Mouse (Mus musculus) midbrain, postnatal 0 days (tissue): Measurements from ENCODE around the gene Pidd1. TPM values are rescaled to one million over a fixed set of nuclear protein-coding genes. Genes with fewer than 3 reads are reported as not detected.

ENCODE experiments used
- ATAC-seq: fragments of 200-750 bp; cut with Nextera tagmentation; 2 replicates; pipeline ENCODE4 v1.8.0; 2017; ENCODE audit warnings: moderate number of reproducible peaks, mild to moderate bottlenecking, moderate TSS enrichment, moderate library complexity; ENCODE audit not compliant: low FRiP score
- DNase-seq: peaks from one replicate; pipeline ENCODE4 v3.0.0-alpha.2; 2015; ENCODE audit warnings: low spot score
- H3K27ac ChIP-seq: fragments of 300-500 bp; sonication (generic); 2 replicates; pipeline ENCODE4 v1.5.1; 2014; ENCODE audit warnings: low read depth, mild to moderate bottlenecking, low read length, mixed read lengths
- H3K27me3 ChIP-seq: fragments of 300-500 bp; sonication (generic); 2 replicates; pipeline ENCODE4 v1.6.1; 2014; ENCODE audit warnings: low read length, control low read depth, mixed read lengths; ENCODE audit not compliant: insufficient read depth
- H3K36me3 ChIP-seq: fragments of 300-500 bp; sonication (generic); 2 replicates; pipeline ENCODE4 v1.6.1; 2014; ENCODE audit warnings: low read length, control low read depth, mixed read lengths; ENCODE audit not compliant: insufficient read depth
- H3K4me1 ChIP-seq: fragments of 300-500 bp; sonication (generic); 2 replicates; pipeline ENCODE4 v1.6.1; 2014; ENCODE audit warnings: mild to moderate bottlenecking, control low read depth, antibody characterized with exemption, low read length, mixed read lengths; ENCODE audit not compliant: insufficient read depth
- H3K4me2 ChIP-seq: fragments of 300-500 bp; sonication (generic); 2 replicates; pipeline ENCODE4 v1.6.1; 2014; ENCODE audit warnings: low read depth, mild to moderate bottlenecking, low read length, mixed read lengths; ENCODE audit not compliant: poor library complexity, severe bottlenecking
- H3K4me3 ChIP-seq: fragments of 300-500 bp; sonication (generic); 2 replicates; pipeline ENCODE4 v1.5.1; 2014; ENCODE audit warnings: low read depth, mild to moderate bottlenecking, low read length, moderate library complexity
- H3K9ac ChIP-seq: fragments of 300-500 bp; sonication (generic); replicated peaks from 2 replicates; pipeline ENCODE4 v1.6.1; 2014; ENCODE audit warnings: mild to moderate bottlenecking, low read length, moderate library complexity, mixed read lengths; ENCODE audit not compliant: poor library complexity, severe bottlenecking
- H3K9me3 ChIP-seq: fragments of 300-500 bp; sonication (generic); 2 replicates; pipeline ENCODE4 v1.6.1; 2016; ENCODE audit warnings: low read length, control low read depth
- CTCF ChIP-seq: IDR thresholded peaks from 2 replicates; pipeline ENCODE4 v1.5.1; 2016; ENCODE audit warnings: antibody characterized with exemption, mild to moderate bottlenecking
- WGBS: fragments of 180-500 bp; shearing (Covaris S2); extraction: QIAGEN DNeasy Blood & Tissue Kit; methylation state at CpG from one replicate; pipeline ENCODE4 v1.1.7; 2014; 5-methylcytosine and 5-hydroxymethylcytosine counted together
- polyA plus RNA-seq: library from polyadenylated mRNA; unstranded; fragments of >200 nt; fragmentation: Nextera tagmentation; extraction: Ambion mirVana; gene quantifications from 2 replicates; pipeline ENCODE4 v1.2.1, GENCODE M21; 2015
- total RNA-seq: library from RNA; depleted of rRNA; stranded (reverse); fragments of >200 nt; gene quantifications from 2 replicates; pipeline ENCODE4 v1.2.3, GENCODE M21; 2014

Pidd1 gene
- total and polyA plus RNA-seq, 2 experiments from 2014 or later, result 1.3 to 1.6 TPM

DNA sequence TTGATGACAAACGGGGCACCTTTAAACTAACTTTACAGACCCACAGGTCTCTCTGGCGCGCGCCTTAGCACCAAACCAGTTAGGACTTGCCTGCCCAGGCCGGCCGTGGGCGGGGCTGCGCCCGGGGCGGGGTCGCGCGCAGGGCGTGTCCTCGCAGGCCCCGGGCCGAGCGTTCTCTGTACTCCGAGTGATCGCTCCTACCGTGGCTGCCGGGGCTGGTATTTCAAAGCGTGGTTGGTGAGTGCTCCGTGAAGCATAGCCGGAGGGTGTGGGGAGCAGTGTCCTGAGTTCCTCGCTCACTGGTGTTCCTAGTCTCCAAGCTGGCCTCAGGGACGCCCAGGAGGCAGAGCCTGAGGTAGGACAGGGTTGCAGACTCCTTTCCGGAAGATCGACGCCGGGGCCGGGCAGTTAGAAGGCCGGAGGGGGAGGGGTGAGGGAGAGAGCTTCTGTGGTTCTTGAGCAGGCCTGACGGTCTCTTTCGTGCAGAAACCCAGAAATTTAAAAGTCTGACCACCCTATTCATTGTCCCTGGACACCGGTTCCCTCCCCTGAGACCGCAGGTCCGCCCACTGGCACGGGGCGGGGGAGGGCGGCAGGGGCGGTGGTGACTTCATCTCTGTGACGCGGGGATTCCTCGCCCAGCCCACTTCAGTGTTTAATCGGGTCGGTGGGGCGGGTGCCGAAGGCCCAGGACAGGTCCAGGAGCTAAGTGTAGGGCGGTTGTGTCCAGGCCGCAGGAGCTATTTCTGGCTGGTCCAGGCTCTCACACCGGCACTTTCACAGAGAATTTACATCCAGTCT, 23.6 kb upstream of the Pidd1 start, which contains the start of gene Cd151:
Gene Cd151, plus strand, starts transcription at position 163 of the 801 bp plus-strand sequence.
- H3K9ac ChIP-seq, result peak within 1 kb of the TSS; percentile 64
- H3K4me1 ChIP-seq, result peaks cover 26% of the 10 kb centered on the region
- TF ChIP-seq CTCF, result no peak
- peak; percentile 65 for DNase-seq
- ATAC-seq, result peak; percentile 45
- H3K4me2 ChIP-seq, result peak within 1 kb of the TSS; percentile 77
- H3K27ac ChIP-seq, result peak within 1 kb of the TSS; percentile 80
- H3K9me3 ChIP-seq, result no peaks in the 10 kb centered on the region
- H3K4me3 ChIP-seq, result peak within 1 kb of the TSS; percentile 49
- H3K27me3 ChIP-seq, result peaks cover 33% of the 10 kb centered on the region
- 2% methylated on average over 52 of the region's 52 CpGs for WGBS
- peaks cover 18% of the 10 kb centered on the region for H3K36me3 ChIP-seq

DNA sequence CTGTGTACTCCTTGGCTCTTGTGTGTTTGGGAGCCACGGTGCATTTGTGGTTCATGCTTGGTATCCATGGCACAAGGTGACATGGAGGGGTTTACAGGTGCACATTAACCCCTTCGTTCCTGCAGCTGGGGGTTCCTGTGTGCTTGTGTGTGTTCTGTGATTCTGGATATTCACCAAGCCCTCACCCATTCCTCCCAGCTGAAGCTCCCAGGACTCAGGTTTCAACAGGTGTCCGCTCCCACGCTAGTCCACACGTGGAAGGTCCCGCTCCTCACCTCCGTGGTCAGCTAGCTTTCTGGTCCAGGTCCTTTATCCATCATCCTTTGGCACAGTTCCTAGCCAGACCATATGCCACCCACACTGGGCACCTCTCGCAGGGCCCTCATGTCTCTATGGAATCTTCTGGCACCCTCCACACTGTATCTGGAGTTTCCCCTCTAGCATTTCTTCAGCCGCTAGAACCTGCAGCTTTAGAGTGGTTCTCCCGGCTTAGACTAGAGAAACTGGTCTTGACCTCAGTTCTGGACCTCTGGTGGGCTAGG, 22.9 kb upstream of the Pidd1 start:
- no peak for DNase-seq
- Histone ChIP-seq H3K36me3 (peaks cover 17% of the 10 kb centered on the region), H3K4me1 (peaks cover 30% of the 10 kb centered on the region), H3K4me3 (peak overlapping the region; percentile 49), H3K27me3 (peaks cover 39% of the 10 kb centered on the region), H3K4me2 (peak overlapping the region; percentile 77), H3K27ac (no peak overlapping the region), H3K9me3 (no peaks in the 10 kb centered on the region), H3K9ac (peak overlapping the region; percentile 64; the same call in 1 of the 2 replicates)
- no peak for ATAC-seq
- TF ChIP-seq CTCF, result no peak
- WGBS, result 67% methylated on average over 10 of the region's 10 CpGs

DNA sequence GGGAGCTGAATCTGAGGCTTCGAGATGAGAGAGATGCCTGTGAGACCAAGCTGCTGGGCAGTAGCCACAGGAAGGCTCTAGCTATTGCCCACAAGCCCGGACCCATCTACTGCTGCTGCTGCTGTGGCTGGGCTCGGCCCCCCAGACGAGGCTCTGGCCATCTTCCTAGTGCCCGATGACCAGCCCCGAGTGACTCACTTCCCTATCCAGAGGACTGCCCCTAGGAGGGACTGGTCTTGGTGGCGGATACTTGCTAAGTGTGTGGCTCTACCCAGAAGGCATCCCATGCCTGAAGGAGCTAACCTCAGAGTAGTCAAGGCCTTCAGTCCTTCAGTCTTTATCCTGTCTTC, 22.2 kb upstream of the Pidd1 start:
- Histone ChIP-seq H3K4me1 (peaks cover 32% of the 10 kb centered on the region), H3K27me3 (peaks cover 45% of the 10 kb centered on the region), H3K4me2 (no peak overlapping the region), H3K36me3 (peaks cover 11% of the 10 kb centered on the region), H3K4me3 (no peak overlapping the region), H3K9ac (no peak overlapping the region), H3K9me3 (no peaks in the 10 kb centered on the region), H3K27ac (no peak overlapping the region)
- DNase-seq (no peak), ATAC-seq (no peak)
- 78% methylated on average over 7 of the region's 7 CpGs for WGBS
- TF ChIP-seq CTCF, result no peak

DNA sequence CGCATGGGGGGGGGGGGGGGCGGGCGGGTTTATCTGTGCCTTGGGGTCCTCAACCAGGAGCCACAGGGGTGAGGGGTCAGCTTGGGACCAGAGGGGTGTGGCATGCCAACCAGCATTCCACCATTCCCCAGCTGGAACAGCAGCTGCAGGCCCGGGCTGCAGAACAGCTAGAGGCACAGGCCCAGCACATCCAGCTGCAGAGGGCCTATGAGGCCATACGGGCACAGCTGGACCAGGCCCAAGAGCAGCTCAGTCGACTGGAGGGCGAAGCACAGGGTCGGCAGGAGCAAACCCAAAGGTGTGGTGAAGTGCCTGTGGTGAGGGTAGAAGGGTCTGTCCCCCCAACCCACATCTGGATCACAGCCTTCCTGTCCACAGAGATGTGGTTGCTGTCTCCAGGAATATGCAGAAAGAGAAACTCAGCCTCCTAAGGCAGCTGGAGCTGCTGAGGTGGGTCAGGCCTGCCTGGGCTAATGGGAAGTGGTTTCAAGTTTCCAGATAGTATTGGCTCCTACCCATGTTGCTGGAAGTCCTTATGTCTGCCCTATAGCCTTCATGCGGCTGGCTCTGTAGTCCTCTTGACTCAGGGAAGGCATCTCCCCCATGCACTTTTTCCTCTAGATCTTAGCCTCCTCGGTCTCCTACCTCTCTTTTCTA, 21.7 kb upstream of the Pidd1 start:
- no peak for DNase-seq
- Histone ChIP-seq H3K4me2 (peak overlapping the region; percentile 28; the same call in 1 of the 2 replicates), H3K4me1 (peaks cover 32% of the 10 kb centered on the region), H3K4me3 (peak overlapping the region; percentile 20; the same call in 1 of the 2 replicates), H3K27me3 (peaks cover 50% of the 10 kb centered on the region), H3K36me3 (peaks cover 9% of the 10 kb centered on the region), H3K9ac (no peak overlapping the region), H3K27ac (no peak overlapping the region), H3K9me3 (no peaks in the 10 kb centered on the region)
- no peak for ATAC-seq
- TF ChIP-seq CTCF, result no peak
- WGBS, result 42% methylated on average over 9 of the region's 10 CpGs

DNA sequence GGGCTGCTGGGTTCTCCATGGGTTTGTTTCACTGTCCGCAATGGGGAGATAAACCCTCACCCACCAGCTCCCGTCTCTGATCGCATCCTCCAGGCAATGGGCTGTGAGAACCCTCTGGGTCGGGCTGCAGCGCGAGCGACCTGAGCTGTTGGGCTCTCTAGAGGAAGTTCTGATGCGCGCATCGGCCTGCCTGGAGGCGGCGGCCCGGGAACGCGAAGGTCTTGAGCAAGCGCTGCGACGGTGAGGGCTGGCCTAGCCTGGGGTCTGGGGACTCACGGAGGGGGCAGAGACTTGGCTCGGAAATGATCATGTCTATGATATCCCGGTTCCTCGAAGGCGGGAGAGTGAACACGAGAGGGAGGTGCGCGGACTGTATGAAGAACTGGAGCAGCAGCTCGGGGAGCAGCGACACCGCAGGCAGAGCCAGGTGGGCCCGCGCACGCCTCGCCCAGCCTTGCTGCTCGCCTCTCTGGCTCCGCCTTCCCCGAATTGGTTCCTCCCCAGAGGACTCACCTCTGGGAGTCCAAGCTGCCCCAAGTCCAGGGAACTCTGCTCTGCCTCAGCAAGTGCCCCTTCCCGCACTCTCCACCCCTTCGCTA, 20.9 kb upstream of the Pidd1 start:
- TF ChIP-seq CTCF, result no peak
- H3K4me1 ChIP-seq, result peaks cover 32% of the 10 kb centered on the region
- peaks cover 8% of the 10 kb centered on the region; the same call in 1 of the 2 replicates for H3K36me3 ChIP-seq

More for the DNA sequence above, 20.9 kb upstream of the Pidd1 start:
- H3K27me3 ChIP-seq, result peaks cover 51% of the 10 kb centered on the region
- peak overlapping the region; percentile 28; the same call in 1 of the 2 replicates for H3K4me2 ChIP-seq
- 6% methylated on average over 38 of the region's 38 CpGs for WGBS
- 0 out of 2 replicates have a peak overlapping the region, but pooled peaks have one; percentile 24 for H3K9ac ChIP-seq
- ATAC-seq, result no peak
- no peak for DNase-seq
- H3K27ac ChIP-seq, result no peak overlapping the region
- H3K9me3 ChIP-seq, result no peaks in the 10 kb centered on the region
- H3K4me3 ChIP-seq, result peak overlapping the region; percentile 20; the same call in 1 of the 2 replicates
